Mouse (Mus musculus): ENCODE measurements around the gene Anxa5.

Gene Anxa5

GRCm38 (mm10) chr3:36449292-36450165, 26.2 kb downstream of the Anxa5 start:
- DNase-seq (ENCODE audit: low read depth, low spot score): no peak

GRCm38 (mm10) chr3:36446918-36447317, 28.8 kb downstream of the Anxa5 start:
- DNase-seq (ENCODE audit: low read depth, low spot score): no peak

GRCm38 (mm10) chr3:36446506-36446905, 29.2 kb downstream of the Anxa5 start:
- DNase-seq (ENCODE audit: low read depth, low spot score): no peak

- no peak for DNase-seq (ENCODE audit: low read depth, low spot score)
Measured at GRCm38 (mm10) chr3:36446041-36446440, 29.7 kb downstream of the Anxa5 start.

- DNase-seq (ENCODE audit: low read depth, low spot score): no peak
Measured at GRCm38 (mm10) chr3:36442426-36442825, 33.3 kb downstream of the Anxa5 start.

- no peak for DNase-seq (ENCODE audit: low read depth, low spot score)
Measured at GRCm38 (mm10) chr3:36440280-36440679, 35.4 kb downstream of the Anxa5 start.

- no peak for DNase-seq (ENCODE audit: low read depth, low spot score)
Measured at GRCm38 (mm10) chr3:36430360-36430759, 45.3 kb downstream of the Anxa5 start.

- no peak for DNase-seq (ENCODE audit: low read depth, low spot score)
Measured at GRCm38 (mm10) chr3:36427386-36427785, 48.3 kb downstream of the Anxa5 start.

GRCm38 (mm10) chr3:36409456-36409855, 66.2 kb downstream of the Anxa5 start:
- no peak for DNase-seq (ENCODE audit: low read depth, low spot score)

- no peak for DNase-seq (ENCODE audit: low read depth, low spot score)
Measured at GRCm38 (mm10) chr3:36406967-36407366, 68.7 kb downstream of the Anxa5 start.

GRCm38 (mm10) chr3:36406340-36406739, 69.4 kb downstream of the Anxa5 start:
- DNase-seq (ENCODE audit: low read depth, low spot score): no peak

GRCm38 (mm10) chr3:36401900-36402299, 73.8 kb downstream of the Anxa5 start:
- no peak for DNase-seq (ENCODE audit: low read depth, low spot score)

- no peak for DNase-seq (ENCODE audit: low read depth, low spot score)
Measured at GRCm38 (mm10) chr3:36400657-36401056, 75.0 kb downstream of the Anxa5 start.
